15 mouse cellular contexts compared by ENCODE assay signal in genomic region chr5:67753057-67753456, GRCm38 (mm10).
DNase-seq lines count a peak whose midpoint lies in the region; ATAC-seq and TF ChIP-seq lines count a peak whose summit lies in the region.
"Had no signal": no experiment of that assay in that cellular context is flagged by ENCODE, and none has a peak within 500 bp of the region (broad histone marks: within the 10 kb centered on the region; RNA-seq: fewer than 3 reads in every experiment).

No protein-coding gene starts in this region.

- H3K36me3 ChIP-seq in forebrain, embryonic 10.5 days (replicated peaks) = peaks cover 15% of the 10 kb centered on the region; the same call in 1 of the 2 replicates
- H3K36me3 ChIP-seq in hindbrain, embryonic 13.5 days = peaks cover 16% of the 10 kb centered on the region
- peaks cover 3% of the 10 kb centered on the region; the same call in 1 of the 2 replicates for H3K36me3 ChIP-seq in midbrain, embryonic 16.5 days (ENCODE audit: control insufficient read depth, insufficient read depth, low read length)
- H3K36me3 ChIP-seq: embryonic facial prominence, embryonic 15.5 days; limb, embryonic 12.5 days had no signal

- no peak overlapping the region for H3K4me2 ChIP-seq in hindbrain, embryonic 13.5 days
- H3K4me2 ChIP-seq in midbrain, embryonic 16.5 days (ENCODE audit: low read length) = no peak overlapping the region
- H3K4me2 ChIP-seq: embryonic facial prominence, embryonic 15.5 days; limb, embryonic 12.5 days had no signal

- 13% methylated on average over 2 of the region's 2 CpGs for WGBS in forebrain, embryonic 10.5 days
- WGBS in hindbrain, embryonic 13.5 days = 13% methylated on average over 2 of the region's 2 CpGs
- WGBS in midbrain, embryonic 16.5 days = 5% methylated on average over 2 of the region's 2 CpGs

- peak overlapping the region; percentile 83; the same call in 1 of the 2 replicates for H3K27ac ChIP-seq in forebrain, embryonic 10.5 days
- no peak overlapping the region for H3K27ac ChIP-seq in hindbrain, embryonic 13.5 days
- H3K27ac ChIP-seq in midbrain, embryonic 16.5 days (ENCODE audit: low read length) = no peak overlapping the region
- H3K27ac ChIP-seq: embryonic facial prominence, embryonic 15.5 days; limb, embryonic 12.5 days; macrophage had no signal

- no peak for TF ChIP-seq POLR2A in brain, embryonic 14.5 days (IDR thresholded peaks at IDR 0.05; ENCODE audit: borderline replicate concordance, extremely low read depth, insufficient read depth, insufficient read length, poor library complexity, severe bottlenecking)

- peak; percentile 93 for DNase-seq in brain, embryonic 14.5 days (ENCODE audit: low read depth)
- peak; percentile 23 for DNase-seq in forebrain, embryonic 10.5 days (ENCODE audit: extremely low spot score, low spot score)
- DNase-seq in adrenal gland, postnatal 25 days = no peak
- DNase-seq in cerebellum, adult 18-20 months = no peak
- DNase-seq in cerebellum, postnatal 25 days = no peak
- DNase-seq: heart, adult 18-20 months; heart, postnatal 10 days; kidney, adult 11 months; thymus, adult 2 months had no signal

- TF ChIP-seq CTCF in brain, embryonic 14.5 days (IDR thresholded peaks at IDR 0.05; ENCODE audit: borderline replicate concordance, extremely low read depth, insufficient read depth, insufficient read length) = no peak

- H3K4me3 ChIP-seq in forebrain, embryonic 10.5 days = no peak overlapping the region
- H3K4me3 ChIP-seq in hindbrain, embryonic 13.5 days = no peak overlapping the region
- no peak overlapping the region for H3K4me3 ChIP-seq in midbrain, embryonic 16.5 days (ENCODE audit: low read depth, low read length)
- H3K4me3 ChIP-seq: embryonic facial prominence, embryonic 15.5 days; limb, embryonic 12.5 days had no signal

- H3K27me3 ChIP-seq in forebrain, embryonic 10.5 days (ENCODE audit: poor library complexity, severe bottlenecking) = no peaks in the 10 kb centered on the region
- no peaks in the 10 kb centered on the region for H3K27me3 ChIP-seq in hindbrain, embryonic 13.5 days
- H3K27me3 ChIP-seq in midbrain, embryonic 16.5 days (ENCODE audit: control insufficient read depth, insufficient read depth, low read depth, low read length) = no peaks in the 10 kb centered on the region
- H3K27me3 ChIP-seq: embryonic facial prominence, embryonic 15.5 days had no signal

- H3K9me3 ChIP-seq in forebrain, embryonic 10.5 days = no peaks in the 10 kb centered on the region
- H3K9me3 ChIP-seq in hindbrain, embryonic 13.5 days = no peaks in the 10 kb centered on the region
- H3K9me3 ChIP-seq in midbrain, embryonic 16.5 days (replicated peaks; ENCODE audit: control insufficient read depth, low read length, poor library complexity, severe bottlenecking) = no peaks in the 10 kb centered on the region
- H3K9me3 ChIP-seq: embryonic facial prominence, embryonic 15.5 days; limb, embryonic 12.5 days had no signal

- no peak overlapping the region for H3K9ac ChIP-seq in hindbrain, embryonic 13.5 days
- no peak overlapping the region for H3K9ac ChIP-seq in midbrain, embryonic 16.5 days (ENCODE audit: low read depth, low read length)
- H3K9ac ChIP-seq: embryonic facial prominence, embryonic 15.5 days; limb, embryonic 12.5 days had no signal

- peaks cover 39% of the 10 kb centered on the region for H3K4me1 ChIP-seq in forebrain, embryonic 10.5 days
- peaks cover 14% of the 10 kb centered on the region for H3K4me1 ChIP-seq in hindbrain, embryonic 13.5 days (replicated peaks)
- H3K4me1 ChIP-seq in midbrain, embryonic 16.5 days (ENCODE audit: control insufficient read depth, insufficient read depth, low read length) = peaks cover 15% of the 10 kb centered on the region
- H3K4me1 ChIP-seq: embryonic facial prominence, embryonic 15.5 days; limb, embryonic 12.5 days had no signal

- peak; percentile 63; the same call in 1 of the 2 replicates for ATAC-seq in hindbrain, embryonic 13.5 days (ENCODE audit: low FRiP score)
- peak; percentile 83 for ATAC-seq in midbrain, embryonic 16.5 days
- ATAC-seq: CD4-positive, CD25-positive, alpha-beta regulatory T cell, adult 4 months had no signal

Comparison
In these comparisons a context has a peak if more than half of its experiments do, and no peak if none do; other contexts are left out.
1. DNase-seq: peak in brain, embryonic 14.5 days (single experiment) and forebrain, embryonic 10.5 days (single experiment); none in adrenal gland, postnatal 25 days (single experiment), cerebellum, adult 18-20 months (0 of 2) and cerebellum, postnatal 25 days (0 of 2).